Mouse (Mus musculus) E14TG2a.4 (cell line): Measurements from ENCODE around the gene Hoxa13.

Experiments used
- CTCF ChIP-seq: conservative IDR thresholded peaks from 2 replicates; pipeline ENCODE4 v1.5.1; 2014; ENCODE audit warnings: low read length
- NANOG ChIP-seq: IDR thresholded peaks from 2 replicates; pipeline ENCODE4 v1.6.1; 2014; ENCODE audit warnings: borderline replicate concordance, low read length, mixed read lengths
- POU5F1 ChIP-seq: IDR thresholded peaks from 2 replicates; pipeline ENCODE4 v1.6.1; 2014; ENCODE audit warnings: low read length, borderline replicate concordance

- TF ChIP-seq CTCF (no peak), NANOG (no peak), POU5F1 (no peak)
These were observed 48.7 kb downstream of the Hoxa13 start for GRCm38 (mm10) chr6:52211961-52212360.
